Mouse (Mus musculus) spleen, postnatal 4 days (tissue): ENCODE measurements around the gene Atp5h.

Experiments used
- DNase-seq, 2 experiments: peaks; one replicate each; pipeline ENCODE4 v3.0.0; 2022; ENCODE audit warnings: low spot score in 2 of 2

Atp5h gene

GRCm38 (mm10) chr11:115366706-115367394 lies 52.9 kb downstream of the Atp5h start:
- no peak for DNase-seq

GRCm38 (mm10) chr11:115366039-115366705 lies 53.6 kb downstream of the Atp5h start:
- no peak for DNase-seq
